Mouse (Mus musculus): ENCODE data around the gene Myod1. TPM values are rescaled to one million over a fixed set of nuclear protein-coding genes. Genes with fewer than 3 reads are reported as not detected.

Myod1 gene
- total RNA-seq, 2 experiments from 2014 or later, result not detected

DNA sequence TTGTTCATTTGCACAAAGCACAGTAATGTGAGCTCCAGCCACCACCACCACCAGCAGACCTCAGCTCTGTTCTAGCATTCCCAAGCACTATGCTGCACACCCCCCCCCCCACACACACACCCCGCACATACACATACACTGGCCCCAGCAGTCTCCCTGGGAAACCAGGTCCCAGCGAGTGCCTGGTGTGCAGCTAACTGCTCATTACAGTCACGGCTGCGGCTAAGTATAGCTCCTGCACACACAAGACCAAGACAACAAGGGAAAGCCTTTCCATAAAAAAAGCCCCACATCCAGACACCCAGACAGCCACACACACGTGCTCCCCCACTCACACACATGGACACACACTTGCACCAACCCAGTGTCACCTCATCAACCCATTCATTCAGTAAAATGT lies 36.5 kb downstream of the Myod1 start:
- intact Hi-C loops (cut with DNase I), result no loop called here
- no peak for DNase-seq

DNA sequence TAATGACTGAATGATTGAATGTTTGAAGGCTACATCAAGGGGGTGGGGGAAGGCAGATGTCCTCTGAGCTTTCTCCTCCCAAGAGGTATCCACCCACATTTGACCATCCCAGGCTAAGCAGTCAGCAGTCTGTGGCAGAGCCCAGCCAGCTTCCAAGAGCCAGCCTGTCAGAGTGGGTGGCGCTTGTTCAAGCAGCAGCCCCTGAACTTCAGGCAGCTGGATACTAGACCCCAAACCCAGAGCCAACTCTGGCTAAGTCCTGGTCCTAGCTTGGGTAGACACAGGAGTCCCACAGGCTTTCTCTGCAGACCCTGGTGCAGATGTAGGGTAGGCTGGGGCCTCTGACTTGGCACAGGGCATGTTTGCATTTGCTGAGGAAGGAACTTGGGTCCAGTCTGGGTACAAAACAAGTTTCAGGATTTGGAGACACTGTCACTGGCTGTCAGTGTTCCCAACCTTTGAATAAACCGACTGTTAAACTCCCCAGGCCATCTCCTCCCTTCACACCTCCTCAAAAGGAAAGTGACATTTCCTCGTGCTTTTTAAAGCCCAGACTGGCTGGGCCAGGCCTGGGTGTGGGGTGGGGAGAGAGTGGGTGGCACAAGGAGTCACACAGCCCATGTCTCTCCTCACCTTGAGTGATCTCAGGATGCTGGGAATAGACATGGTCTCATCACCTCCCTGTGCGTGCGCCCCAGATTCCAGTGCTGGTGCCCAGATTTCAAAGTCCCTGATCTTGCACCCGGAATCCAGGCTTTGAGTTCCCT lies 37.9 kb downstream of the Myod1 start:
- intact Hi-C loops (cut with DNase I), result no loop called here
- no peak for DNase-seq

DNA sequence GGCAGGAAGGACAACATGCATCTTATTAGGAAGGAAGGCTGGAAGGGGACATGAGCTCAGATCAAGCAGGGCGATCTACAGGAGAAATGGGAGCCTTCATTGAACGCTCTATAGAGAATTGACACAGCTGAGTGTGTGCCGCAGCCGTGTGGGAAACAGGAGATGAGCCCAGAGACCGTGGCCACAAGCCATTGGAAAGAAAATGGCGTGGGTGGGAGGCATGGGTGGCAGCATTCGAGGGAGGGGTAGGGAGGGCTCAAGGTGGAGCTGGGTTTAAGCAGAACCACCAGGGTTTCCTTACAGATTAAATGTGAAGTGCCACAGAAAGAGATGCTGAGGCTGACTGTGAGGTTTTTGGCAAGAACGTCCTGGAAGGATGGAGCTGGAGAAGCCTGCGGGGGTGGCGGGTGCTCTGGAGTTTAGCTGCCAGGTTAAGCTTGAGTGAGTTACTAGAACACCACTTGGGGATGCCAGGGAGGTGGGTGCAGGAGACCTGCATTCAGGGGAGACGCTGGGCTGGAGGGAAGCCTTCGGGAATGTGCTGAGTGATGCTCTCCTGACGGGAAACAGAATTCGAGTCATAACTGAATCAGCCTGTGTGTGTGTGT lies 39.6 kb downstream of the Myod1 start:
- intact Hi-C loops (cut with DNase I), result no loop called here
- no peak for DNase-seq

DNA sequence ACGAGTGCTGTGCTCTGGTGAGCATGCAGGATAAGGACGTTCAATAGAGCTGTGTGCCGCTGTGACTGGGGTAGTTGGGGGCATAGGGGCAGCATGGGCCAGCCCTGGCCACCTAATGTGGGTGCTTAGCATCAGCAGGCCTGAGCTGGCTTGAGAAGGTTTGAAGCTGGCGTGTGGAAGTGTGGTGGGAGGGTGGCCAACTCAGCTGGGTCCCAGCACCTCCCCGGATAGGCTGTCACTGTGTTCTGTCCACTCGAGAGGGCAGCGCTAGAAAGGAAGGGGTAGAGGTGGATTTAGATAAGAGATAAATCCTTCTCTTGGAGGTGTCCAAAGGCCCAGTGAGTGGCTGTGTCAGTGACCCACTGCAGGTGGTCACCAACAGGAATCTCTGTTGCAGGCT lies 41.2 kb downstream of the Myod1 start:
- no peak for DNase-seq
- intact Hi-C loops (cut with DNase I), result no loop called here

DNA sequence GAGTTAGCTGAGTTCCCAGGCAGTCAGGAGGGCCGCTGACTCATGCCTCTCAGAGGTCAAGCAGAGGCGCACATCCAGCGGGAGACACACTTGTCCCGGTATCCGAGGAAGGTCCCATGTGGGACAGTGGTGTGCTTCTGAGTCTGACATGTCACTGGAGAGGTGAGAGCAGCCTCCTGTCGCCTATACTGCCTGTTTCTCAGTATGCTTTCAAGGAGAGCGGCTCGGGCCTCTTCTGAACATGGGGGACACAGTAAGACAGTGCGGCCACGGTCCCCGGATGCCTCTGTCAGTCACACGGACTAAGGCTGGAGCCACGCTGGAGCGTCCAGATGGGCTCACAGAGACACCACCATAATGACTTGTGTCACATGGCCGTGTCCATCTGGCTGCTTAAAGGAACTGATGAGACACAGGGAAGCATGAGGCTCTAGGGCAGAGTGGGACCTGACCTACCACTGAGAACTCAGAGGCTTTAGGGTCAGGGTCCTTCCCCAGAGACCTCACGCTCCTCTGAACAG lies 41.9 kb downstream of the Myod1 start:
- no peak for DNase-seq
- intact Hi-C loops (cut with DNase I), result no loop called here

DNA sequence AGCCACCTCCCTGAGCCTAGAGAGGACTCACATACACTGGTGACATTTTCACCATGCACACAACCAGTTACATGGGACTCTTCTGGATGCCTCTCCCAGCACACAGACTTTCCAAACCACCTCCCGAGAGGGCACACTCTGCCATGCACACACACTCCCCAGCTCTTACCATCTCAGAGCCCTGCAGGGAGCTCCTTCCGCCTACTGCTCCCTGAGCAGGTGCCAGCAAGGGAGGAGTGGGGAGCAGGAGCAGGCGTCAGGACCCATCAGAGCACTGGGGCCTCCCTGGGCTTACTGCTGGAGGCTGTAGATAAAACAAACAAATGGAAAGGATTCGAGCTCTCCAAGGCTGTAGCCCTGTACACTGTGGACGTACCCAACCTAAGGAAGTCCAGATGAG lies 45.3 kb downstream of the Myod1 start:
- no peak for DNase-seq
- intact Hi-C loops (cut with DNase I), result no loop called here

DNA sequence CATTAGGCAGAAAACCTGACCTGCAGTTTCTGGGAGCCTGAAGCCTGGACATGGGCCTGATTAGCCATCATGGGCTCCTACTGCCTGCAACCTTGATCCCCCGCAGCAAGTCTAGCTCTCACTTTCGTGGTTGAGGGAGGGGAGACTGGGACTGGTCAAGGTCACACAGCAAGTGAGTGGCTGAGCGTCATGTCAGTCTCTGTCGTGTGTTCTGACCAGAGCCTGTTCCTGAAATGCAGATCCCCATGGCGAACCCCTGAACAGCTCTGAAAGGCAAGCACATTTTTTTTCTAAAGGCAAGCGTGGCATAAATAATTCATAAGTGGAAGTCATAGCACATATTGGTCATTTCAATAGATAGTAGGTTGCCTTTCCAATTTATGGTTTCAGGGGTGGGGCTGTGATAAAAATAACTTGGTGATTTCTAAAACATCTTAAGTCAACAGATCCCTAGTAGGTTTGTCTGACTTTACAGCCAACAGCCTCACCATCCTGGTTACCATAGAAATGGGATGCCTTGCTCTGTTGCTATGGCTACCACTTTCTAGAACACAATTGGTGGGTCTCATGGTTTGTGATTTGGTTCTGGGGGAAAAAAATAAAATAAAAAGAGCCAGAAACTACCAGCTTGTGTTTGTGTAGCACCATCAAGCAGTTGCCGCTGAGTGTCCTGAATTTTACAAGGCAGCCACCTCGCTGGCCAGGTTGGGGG lies 45.9 kb downstream of the Myod1 start:
- intact Hi-C loops (cut with DNase I), result no loop called here
- DNase-seq, result no peak

DNA sequence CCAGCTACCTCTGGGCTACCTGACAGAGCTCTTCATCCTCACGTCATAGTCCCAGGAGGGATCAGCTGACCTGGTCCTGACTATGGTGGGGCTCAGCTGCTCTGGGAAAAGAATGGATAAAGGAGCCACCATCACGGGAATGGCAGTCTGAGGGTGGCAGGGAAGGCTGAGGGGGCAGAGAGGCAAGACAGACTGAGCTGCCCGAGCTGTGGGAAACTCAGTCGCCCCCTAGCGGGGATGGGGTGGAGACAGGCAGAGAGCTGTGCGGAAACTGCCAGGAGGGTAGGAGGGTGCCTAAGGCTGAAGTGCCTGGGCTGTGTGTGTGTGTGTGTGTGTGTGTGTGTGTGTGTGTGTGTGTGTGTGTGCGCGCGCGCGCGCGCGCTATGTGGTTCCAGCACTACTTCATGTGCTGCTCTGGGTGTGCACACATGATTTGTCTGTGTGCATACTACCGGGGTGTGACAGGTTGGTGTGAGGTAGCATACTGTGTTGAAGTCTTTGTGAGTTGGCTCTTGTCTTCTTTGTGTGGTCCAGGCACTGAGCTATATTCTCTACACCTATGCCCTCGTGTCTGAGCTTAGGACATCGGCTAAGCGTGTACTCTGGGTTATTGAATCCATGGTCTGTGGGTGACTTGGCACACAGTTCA lies 46.6 kb downstream of the Myod1 start:
- intact Hi-C loops (cut with DNase I), result no loop called here
- DNase-seq, result peak; percentile 37 to 49

DNA sequence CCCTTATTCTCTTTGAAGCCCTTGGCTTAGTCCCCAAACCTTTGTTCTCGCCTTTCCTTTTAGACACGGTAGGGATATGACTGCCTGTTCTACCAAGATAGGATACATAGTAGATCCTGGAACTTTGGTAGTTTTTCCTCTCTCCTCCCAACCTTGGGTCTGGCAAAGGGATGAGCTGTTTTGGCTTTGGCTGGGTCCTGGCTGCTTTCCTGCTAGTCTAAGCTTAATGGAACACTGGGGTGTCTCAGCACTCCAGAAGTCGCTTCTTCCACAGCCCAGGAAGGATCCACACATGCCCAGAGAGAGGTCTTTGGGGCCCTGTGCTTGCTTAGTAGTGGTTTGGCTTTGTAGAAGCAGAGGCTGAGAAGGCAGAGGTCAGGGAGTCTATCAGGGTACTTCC lies 47.7 kb downstream of the Myod1 start:
- no peak for DNase-seq
- intact Hi-C loops (cut with DNase I), result no loop called here

DNA sequence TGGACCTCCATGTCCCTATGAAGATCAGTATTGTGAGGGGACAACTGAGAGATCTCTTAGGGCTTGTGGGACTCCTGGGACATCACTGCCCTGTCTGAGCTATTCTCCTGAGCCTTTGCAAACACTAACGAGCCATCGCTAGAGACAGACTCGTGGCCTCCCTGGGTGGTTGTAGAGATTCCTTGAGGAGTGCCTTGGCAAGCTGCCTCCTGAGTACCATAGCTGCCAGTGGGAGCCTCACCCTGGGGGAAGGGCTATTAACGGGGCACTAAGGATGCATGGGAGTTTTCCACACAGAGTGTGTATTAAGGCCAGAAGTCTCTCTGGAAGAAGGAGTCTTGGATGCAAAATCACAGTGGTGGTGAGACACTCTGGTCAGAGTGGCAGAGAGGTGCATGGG lies 48.7 kb downstream of the Myod1 start:
- intact Hi-C loops (cut with DNase I), result no loop called here

More for the DNA sequence above, 48.7 kb downstream of the Myod1 start:
- no peak for DNase-seq

Other genes starting within 250 kb of the Myod1 start
- gene Abcc8, start 196.4 kb upstream of the Myod1 start, total RNA-seq (2021), result 10 to 100 TPM; 53.4 to 61.5 TPM
- gene Ush1c, start 138.0 kb upstream of the Myod1 start, total RNA-seq (2021), result 10 to 100 TPM; 10.7 to 12.8 TPM
- gene Otog, start 135.5 kb upstream of the Myod1 start, total RNA-seq (2021), result not detected
- gene Kcnc1, start 20.0 kb downstream of the Myod1 start, total RNA-seq (2021), result under 1 TPM; 0.05 TPM

Measured in heart, postnatal 14 days (tissue).